Mouse (Mus musculus): Measurements from ENCODE around the gene Gcnt2.

The Gcnt2 gene

DNA sequence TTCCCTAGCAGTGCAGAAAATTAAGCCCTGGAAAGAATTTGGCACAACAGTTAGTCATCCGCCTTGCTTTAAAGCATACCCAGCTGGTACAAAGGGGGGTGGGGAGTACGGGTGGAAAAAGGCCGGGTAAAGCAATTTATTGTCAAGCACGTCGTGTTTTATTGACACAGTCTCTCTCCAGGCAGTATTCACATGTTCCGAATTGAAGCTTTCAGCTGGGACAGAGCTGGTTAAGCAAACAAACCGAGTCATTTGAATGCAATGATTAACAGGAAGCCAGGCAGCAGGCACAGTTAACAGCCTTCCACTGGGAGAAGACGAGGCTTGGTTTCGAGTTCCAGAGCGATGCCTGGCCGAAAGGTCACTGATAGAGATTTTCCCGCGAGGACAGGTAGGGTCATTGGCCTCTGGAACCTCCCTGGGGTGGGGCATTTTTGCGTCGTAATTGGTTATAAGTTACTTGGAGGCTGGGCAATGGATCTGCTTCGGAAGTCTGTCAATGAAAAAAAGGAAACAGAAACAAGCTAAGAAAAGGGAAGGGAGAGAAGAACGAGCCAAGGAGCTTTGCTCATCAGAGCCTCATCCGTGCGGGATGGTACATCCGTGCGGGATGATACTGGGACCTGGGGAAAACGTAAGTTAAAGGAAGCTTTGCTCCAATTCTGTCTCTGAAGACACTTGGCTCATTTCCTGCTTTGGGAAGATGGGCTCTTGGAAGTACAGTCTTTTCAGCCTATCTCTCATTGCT is at the start of gene Gcnt2:
Gene Gcnt2, plus strand, starts transcription at position 103 of the 748 bp plus-strand sequence.
- peak; percentile 30 for DNase-seq (ENCODE audit: low spot score)

DNA sequence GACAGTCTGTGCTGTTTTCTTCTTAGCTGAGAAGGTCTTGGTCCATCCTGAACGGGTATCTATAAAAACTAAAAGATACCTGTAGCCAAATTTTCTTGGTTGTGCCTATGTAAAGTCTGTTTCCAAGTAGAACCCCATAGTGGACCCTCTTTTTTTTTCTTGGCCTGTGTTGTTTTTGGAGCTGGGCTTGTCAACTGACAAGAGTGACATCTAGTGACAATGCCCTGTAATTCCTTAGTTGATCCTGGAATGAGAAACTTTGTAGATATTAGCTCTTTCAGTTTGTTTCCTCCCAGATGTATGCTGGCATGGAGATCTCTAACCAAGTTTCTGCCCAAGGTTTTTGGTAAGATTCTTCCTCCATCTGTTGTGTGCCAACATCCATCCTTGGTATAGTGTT is 38.9 kb upstream of the Gcnt2 start:
- no peak for DNase-seq (ENCODE audit: low spot score)

DNA sequence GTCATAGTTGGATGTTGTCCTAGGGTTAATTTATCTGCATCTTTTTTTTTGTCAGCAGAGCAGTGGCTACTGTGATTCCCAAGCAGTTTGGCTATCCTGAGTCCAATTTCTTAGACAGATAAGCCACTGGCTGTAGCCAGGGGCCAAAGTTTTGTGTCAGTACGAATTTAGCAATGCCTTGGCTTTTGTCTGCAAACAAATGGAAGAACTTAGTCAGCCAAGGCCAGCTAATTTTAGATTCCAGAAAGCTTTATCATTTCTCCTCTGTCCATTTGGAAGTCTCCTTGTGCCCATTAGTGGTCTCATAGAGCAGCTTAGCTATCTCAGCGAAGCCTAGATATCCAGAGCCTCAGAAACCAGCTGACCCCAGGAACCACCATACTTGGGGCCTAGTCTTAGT is 37.6 kb upstream of the Gcnt2 start:
- DNase-seq (ENCODE audit: low spot score): no peak

DNA sequence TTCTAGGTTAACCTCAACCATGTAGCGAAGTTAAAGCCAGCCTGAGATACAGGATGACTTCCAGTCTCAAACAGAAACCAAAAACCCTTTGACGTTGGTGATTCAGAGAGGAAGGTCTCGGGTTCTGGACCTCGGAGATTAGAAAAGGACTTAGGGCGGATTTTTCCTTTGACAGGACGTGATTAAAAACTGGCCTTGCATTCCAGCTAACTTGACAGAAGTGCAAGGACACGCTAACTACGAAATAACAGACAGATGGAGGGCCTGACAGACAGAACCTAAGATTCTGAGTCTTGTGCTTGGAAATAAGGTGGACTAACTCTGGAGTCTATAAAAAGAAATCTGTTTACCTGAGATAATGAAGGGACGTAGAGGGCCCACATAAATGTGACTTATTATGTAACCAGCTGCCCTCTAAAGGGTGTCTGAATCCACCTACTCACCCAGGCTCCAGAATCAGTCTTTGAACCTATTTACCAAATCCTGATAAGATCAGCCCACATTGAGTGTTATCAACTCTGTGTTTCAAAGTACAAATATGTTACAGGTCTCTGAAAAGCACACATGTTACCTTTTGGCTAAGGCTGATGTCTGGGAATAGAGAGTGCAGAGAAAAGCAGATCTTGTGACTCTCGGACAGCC is 18.3 kb upstream of the Gcnt2 start:
- no peak for DNase-seq (ENCODE audit: low spot score)

DNA sequence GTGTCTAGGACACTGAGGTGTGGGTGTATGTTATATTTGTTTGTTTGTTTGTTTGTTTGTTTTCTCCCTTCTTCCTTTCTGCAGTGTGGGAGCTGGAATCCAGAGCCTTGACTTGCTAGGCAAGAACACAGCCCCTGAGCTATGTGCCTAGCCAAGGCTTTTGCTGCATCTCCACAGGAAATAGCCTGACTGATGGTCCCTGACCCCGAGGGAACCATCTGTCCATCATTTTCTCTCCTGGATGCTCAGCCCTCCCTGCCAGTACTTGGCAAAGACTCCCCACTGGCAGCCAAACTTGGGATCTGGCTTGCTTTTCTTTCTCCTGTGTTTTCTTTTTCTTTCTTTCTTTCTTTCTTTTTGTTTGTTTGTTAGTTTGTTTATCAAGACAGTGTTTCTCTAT is 17.4 kb upstream of the Gcnt2 start:
- no peak for DNase-seq (ENCODE audit: low spot score)

DNA sequence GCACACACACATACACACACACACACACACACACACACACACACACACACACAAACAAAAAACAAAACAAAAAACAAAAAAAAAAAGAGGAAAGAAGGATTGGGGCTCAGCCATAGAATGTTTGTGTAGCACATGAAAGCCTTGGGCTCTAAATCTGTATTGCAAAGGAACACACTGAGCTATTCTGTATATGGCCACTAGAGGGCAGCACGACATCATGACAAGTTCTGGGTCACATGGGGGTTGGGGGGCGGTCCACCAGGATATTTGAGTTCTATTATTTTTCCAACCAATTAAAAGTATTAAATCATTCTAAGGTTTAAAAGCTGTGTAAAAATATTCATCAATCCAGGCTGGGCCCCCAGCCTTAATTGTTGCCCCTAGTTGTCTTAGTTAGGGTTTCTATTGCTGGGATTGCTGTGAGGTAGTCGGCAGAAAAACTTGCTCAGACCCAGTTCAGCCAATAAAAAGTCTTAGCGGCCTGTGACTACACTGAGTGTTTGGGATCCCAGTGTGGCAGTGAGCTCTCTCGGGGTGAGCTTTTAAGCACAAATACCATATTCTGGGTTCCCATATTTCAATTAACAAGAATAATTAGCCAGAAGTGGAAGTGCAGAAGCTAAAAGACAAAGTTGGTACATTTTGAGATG is 16.0 kb upstream of the Gcnt2 start:
- DNase-seq (ENCODE audit: low spot score): peak; percentile 66

DNA sequence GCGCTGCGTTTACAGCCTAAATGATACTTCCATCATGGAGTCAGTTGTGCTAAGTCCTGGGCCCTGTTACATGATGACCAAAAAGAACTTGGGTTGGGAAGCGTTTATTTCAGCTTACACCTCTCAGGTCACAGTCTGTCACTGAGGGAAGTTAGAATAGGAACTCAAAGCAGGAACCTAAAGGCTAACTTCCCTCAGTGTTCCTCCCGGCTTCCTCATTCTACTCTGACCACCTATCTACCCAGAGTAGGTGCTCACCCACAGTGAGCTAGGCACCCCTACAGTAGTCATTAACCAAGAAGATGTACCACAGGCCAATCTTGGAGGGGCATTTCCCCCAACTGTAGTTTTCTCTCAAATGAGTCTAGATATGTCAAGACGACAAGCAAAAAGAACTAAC is 15.4 kb upstream of the Gcnt2 start:
- DNase-seq (ENCODE audit: low spot score): no peak

DNA sequence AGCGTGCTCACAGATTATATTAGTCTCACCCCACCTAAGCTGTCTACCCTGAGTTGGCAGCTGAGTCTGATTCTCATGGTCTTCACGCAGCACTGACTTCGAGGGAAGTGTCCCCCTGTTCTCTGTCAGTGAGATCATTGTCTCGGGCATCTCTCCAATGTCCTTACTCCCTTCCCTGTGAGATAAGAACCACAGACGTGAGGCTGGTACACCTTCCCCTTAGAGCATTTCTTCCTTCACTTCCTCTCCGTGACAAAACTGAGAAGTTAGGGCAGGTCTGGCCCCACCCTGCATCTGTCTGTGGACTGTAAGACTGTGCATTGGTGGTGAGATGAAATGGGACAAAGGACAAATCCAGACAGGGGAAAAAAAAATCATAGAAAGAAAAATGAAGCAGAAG is 13.6 kb upstream of the Gcnt2 start:
- DNase-seq (ENCODE audit: low spot score): no peak

DNA sequence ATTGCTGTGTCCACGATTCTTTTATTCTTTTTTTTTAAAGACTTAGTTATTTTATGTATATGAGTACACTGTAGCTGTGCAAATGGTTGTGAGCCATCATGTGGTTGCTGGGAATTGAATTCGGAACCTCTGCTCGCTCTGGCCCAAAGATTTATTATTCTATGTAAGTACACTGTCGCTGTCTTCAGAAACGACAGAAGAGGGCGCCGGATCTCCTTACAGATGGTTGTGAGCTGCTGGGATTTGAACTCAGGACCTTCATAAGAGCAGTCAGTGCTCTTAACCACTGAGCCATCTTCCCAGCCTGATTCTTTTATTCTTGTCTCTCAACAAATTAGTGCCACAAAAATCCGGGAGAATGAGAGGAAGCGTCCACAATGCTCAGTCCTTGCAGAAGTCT is 13.2 kb upstream of the Gcnt2 start:
- DNase-seq (ENCODE audit: low spot score): no peak

DNA sequence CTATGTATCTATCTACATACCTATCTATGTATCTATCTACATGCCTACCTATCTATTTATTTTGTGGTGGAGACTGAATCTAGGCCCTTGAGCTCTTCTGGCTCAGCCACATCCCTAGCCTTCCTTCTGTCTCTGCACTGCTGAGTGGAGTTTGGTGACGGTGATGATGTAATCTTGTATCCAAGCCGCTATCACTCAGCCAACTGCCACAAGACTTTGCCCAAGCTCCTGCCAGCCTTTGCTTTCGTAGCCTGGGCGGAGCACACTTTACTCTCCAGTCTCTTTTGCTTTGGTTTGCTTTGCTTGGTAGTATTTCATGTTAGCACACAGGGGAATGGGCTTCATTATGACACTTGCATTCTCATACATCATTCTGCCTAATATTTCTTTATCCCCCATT is 11.7 kb upstream of the Gcnt2 start:
- DNase-seq (ENCODE audit: low spot score): no peak

DNA sequence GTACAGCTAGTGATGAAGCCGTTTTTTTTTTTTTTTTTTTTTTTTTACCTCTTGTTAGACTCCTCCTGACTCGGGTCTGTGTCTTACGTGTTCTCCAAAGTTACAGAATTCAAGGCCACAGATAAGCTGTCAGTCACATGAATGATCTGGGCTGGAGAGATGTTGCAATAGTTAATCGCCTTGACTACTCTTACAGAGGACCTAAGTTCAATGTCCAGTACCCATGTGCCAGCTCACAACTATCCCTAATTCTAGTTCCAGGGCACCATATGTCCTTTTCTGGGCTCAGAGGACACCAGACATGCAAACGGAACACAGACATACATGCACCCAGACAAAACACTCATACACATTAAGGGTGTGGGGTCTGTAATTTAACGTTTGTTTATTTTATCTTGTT is 8.9 kb upstream of the Gcnt2 start:
- no peak for DNase-seq (ENCODE audit: low spot score)

DNA sequence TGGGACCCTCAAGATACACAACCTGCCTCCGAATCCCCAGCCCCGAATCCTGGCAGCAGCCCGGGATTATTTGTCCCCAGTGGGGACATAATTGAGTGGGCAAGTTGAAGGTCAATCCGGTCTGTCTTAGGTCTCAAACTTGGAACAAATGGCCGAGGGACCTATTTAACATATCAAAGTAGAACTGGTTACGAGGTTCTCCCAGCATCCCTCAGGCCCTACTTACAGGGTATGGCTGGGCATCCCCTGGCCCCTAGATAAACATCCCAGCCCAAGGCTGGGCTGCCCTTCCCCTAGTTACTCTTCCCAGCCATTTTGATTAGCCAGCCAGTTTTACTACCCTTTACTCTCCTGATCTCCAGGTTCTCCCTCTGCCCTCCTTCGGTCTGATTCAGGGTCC is 8.3 kb upstream of the Gcnt2 start:
- DNase-seq (ENCODE audit: low spot score): no peak

DNA sequence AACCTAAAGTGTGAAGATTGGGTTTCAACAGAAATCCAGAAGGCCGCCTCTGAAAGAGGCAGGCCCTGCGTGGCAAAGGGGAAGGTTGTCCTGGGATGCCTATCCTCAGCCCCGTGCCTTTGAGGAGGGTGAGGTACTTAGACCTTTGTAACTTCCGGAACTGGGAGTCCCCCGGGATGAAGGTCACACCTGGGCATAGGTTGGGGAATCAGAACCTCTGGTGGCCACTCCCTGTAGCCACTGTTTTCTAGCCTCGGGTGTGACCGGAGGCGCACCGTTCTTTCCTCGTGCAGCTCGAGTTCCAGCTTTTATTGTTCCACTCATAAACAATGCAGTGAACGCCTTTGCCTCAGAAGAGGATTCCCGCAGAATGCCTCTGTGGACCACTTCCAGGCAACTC is 7.6 kb upstream of the Gcnt2 start:
- no peak for DNase-seq (ENCODE audit: low spot score)

DNA sequence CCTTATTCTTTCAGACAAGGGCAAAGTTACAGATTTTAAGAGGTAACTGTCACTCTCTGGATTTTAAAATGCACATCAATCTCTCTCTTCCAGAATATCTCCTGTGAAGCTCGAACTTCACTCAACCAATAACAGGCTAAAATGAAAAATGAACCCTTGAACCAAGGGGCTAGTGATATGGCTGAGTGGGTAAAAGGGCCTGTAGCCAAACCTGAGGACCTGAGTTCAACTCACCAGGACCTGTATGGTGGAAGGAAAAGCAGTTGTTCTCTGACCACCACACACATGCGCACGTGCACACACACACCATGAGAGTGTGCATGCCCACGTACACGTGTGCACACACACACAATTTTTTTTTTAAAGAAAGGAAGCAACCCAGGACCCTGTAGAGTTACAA is 6.8 kb upstream of the Gcnt2 start:
- no peak for DNase-seq (ENCODE audit: low spot score)

DNA sequence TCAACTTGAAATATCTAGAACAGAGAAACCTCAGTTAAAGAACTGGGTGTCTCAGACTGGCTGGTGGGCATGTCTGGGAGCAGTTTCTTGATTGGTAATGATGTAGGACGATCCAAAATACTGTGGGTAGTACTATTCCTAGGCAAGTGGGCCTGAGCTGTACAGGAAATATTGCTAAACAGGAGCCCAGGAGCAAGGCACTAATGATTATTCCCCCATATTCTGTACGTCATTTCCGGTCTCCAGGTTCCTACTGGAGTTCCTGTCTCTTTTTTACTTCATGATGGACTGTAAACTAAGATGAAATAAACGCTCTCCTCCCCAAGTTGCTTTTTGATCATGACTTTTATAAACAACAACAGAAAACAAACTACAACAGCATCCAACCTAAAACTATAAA is 5.7 kb upstream of the Gcnt2 start:
- DNase-seq (ENCODE audit: low spot score): no peak

DNA sequence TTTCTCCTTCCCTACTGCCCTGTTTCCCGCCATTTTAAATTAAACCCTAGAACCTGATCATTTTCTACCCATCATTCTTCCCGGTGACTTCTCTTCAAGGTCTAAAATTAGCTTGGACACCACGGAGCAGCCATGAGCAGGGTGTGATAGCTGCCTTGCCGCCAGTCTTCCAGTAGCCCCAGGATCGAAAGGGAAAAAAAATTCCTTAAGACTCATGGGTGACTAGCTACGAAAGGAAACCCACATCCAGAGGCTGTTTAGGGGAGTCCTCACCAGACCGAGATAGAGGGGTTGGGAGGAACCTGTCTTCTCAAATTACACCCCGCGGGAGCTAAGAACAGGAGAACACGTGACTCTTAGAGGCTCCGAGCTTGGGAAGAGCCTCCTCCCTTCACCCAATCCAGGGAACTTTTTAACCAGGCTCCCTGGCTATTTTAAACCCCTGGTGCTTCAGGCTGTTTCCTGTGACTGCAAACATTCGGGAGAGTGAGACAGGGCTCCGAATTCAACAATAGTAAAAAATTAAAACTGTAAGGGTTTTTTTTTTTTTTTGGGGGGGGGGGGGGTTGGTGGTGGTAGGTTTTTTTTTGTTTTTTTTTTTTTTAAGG is 5.0 kb upstream of the Gcnt2 start:
- DNase-seq (ENCODE audit: low spot score): no peak

DNA sequence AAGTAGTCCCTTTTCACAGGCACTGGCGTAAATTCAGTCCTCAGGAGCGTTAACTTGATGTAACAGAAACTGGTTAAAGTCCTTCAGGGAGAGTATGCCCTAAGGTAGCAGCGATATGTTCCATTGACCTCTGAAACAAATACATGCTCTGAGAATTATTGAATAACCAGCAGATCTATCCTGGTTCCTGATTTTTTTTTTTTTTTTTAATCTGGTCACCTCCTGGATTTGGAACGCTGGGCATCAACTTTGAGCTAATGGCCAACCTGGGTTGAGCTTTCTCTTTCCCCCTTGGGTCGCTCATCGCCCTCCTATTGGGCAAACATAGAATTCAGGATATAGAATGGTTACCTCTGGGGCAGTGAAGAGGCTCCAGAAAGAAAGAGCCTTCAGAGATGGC is 4.3 kb upstream of the Gcnt2 start:
- DNase-seq (ENCODE audit: low spot score): no peak

DNA sequence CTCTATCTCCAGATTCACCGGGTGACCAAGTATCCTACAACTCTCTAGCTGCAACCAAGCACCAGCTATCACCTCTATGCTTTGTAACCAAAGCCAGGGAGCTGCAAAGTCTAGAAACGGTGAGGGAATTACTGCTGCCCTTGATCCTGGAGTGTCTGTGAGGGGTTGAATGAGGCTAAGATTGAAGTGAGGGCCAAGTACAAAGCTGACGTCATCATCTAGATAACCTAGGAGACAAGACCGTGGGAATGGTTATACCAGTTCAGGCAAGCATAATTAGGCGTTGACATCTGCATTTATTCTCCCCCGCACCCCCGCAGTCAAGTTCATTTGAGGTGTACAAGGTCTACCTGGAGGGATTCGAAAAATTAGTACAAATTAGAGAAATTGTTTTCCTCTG is 2.8 kb upstream of the Gcnt2 start:
- no peak for DNase-seq (ENCODE audit: low spot score)

DNA sequence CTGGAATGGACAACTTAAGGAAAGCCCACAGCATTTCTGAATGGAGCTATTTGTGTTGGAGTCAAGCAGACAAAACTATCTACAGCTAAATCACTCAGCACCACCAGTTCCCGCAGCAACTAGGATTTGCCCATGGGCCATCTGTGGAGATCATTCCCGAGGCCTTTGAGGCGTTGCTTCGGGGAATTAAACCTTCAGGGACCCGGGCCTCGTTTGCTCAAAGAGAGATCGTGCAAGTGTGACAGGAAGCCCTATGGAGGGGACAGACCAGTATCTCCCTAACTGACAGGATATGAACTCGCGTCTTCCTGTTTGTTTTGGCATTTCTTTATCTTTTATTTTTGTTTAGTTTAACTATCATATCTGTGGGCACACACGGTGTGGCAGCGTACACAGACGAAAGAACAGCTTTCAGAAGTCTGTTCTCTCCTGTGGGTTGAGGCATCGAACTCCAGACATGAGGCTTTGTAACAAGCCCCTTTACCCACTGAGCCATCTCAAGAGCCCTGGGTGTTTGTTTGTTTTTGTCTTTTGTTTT is 2.2 kb upstream of the Gcnt2 start:
- no peak for DNase-seq (ENCODE audit: low spot score)

DNA sequence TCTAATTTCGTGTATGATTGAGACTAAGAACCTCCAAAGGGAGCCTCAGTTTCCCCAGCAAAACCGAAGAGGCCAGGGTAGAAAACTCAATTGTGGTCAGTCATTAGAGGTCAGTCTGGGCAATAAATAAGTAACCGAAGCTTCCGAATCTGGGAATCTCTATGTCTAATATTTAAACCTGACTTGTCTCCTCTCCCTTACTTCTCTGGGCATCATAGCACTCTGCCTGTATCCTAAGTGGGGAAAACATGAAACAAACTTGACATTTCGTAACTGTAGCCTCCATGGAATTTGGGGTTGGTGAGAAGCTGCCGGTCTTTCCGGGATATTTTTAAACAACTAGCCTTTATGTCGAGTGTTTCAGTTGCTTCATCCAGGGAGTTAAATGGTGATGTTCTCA is 329 bp upstream of the Gcnt2 start:
- no peak for DNase-seq (ENCODE audit: low spot score)

DNA sequence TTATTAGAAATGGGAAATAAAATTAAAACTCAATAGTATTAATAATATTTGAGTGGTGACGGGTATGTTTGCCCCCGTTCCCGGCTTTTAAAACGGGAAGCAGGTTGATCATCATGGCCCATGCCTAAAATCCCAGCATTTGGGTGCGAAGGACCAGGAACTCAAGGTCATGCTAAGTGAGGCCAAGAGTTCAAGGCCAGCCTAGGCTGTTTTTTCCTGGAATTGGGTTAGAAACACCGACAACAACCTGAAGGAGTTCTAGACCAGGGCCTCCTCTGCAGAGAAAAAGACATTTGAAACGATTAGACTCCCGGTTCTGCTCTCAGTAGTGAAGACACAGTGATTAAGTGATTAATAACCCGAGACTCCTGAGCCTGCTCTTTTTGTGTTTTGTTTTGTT is 3.5 kb downstream of the Gcnt2 start:
- DNase-seq (ENCODE audit: low spot score): no peak

DNA sequence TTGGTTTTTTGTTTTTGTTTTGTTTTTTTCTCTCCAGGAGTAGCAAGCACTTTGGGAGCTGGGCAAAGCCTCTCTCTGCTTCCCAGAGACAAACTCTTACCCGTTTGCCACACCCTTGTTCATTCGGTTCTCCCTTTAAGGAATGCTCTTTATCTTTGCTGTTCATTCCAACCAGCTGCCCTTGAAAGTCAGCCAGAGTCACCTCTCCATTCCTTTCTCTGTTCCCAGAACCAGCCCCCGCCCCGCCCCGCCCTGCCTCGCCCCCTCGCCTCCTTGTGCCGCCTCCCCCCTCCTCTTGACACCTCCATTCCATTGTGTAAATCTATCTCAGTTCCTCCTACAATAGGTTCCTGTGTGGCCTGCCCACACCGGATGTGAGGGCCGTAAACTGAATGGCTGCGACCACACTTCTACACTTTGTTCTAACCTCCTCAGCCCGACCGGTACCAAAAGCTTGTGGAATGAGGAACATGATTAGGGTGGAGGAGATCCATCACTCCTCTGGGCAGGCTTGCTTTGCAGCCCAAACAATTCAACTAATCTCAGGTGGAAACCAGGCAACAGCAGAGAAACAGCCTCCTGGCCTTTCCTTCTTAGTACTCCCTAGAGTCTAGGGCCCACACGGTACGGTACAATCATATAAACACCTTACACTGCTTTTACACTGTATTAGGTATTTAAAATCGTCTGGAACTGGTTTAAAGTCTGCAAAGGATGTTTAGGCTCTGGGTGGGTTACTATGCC is 9.5 kb downstream of the Gcnt2 start:
- DNase-seq (ENCODE audit: low spot score): no peak
